Mouse (Mus musculus) frontal cortex, postnatal 10 days (tissue): ENCODE measurements at regions not wholly inside any gene's neighbourhood (a gene's known extent, or its start where the extent isn't known, plus 50 kb on each side); places are given as distances from the start of the nearest gene placed in this dataset.
"Not testable (repeated sequence)": the region's sequence is repeated elsewhere in the genome, so short reads cannot be mapped to it uniquely, and the experiment has no call there.

Experiments
- DNase-seq, 2 experiments: peaks; one replicate each; pipeline ENCODE4 v3.0.0; 2022; ENCODE audit warnings: low spot score in 2 of 2, mixed read lengths in 1 of 2

DNA sequence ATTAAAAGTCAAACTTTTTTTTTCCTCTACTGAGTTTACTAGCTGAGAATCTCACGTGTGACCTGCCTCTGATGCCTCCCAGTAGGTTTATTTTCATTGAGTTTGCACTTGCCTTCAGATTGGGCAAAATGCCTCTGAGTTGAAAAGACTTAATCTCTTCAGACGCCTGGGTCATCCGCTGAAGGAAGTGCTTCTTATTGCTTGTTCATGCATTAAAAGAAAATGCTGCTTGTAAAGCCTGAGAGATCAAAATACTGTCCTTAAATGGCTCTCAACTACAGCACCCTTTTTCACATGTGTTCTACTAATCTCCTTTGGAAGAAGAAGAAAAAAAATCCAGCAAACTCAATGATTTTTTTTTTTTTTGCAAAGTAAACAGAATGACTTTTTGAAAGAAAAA lies 351.5 kb downstream of the Kcnh5 start:
- no peak for DNase-seq

DNA sequence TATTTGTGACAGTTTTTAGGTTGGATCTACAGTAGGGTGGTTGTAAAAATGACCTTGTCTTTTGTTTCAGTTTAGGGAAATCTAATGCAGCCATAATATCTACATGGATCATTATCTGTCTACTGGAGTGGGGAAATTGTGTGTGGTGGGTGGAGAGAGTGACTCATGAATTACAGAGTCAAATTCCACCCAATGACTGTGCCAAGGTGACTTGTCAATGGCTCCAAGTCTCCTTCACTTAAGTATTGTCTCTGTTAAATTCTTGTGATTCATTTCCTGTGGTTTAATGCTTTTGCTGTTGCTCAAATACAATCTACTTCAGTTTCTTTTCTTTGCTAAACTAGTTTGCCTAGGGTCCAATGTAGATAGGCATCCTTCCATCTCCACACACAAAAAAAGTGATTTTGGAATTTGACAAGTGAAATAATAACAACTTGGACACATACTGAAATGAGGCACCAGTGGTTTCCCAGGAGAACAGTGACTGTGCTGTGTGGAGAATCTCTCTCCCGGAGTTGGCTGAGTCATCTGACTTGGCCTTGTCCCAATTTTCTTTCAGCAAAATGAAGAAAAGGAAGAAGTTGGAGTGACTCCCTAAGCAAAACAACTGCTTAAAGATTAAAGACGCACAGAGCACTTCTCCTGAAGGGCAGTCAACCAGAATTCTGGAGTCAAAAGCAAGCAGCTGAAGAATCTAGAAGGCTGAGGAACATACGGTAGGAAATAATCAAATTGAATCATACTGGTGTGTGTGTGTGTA lies 352.2 kb downstream of the Kcnh5 start:
- peak; percentile 15 to 21 for DNase-seq

DNA sequence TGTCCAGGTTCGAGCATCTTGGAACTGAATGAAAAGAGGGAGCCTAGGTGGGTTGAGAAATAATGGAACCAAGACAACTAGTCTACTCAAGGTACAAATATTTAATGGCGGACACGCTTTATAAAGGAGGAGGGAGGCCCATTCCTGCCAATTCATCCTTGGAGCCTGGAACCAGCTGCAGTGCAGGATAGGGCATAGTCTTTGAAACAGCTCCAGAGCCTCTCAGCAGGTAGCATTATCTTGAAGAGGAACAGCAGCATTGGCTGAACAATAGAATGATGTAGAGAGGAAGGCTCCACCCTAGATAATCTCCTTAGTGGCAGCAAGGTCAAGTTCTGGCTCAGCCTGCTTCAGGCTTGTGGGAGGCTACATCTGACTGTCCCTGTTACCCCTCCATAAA lies 361.0 kb downstream of the Kcnh5 start:
- not testable (repeated sequence) for DNase-seq

DNA sequence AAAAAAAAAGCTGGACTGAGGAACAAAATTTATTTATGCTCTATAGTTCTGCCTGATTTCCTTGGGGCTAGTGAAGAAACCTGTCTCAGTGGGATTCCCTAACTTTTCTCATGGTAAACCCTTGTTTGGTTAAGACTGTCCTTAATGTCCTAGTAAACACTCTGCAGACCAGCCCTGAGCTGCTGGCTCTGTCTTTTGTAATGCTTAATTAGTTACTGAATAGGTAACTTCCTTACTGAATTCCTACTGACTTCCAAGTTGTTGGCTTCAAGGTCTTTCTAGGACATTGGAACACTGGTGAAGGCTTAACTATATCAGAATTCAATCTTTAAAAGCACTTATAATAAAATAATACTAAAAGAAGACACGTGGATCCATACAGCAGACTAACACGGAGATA lies 368.6 kb downstream of the Kcnh5 start:
- DNase-seq: not testable (repeated sequence)

DNA sequence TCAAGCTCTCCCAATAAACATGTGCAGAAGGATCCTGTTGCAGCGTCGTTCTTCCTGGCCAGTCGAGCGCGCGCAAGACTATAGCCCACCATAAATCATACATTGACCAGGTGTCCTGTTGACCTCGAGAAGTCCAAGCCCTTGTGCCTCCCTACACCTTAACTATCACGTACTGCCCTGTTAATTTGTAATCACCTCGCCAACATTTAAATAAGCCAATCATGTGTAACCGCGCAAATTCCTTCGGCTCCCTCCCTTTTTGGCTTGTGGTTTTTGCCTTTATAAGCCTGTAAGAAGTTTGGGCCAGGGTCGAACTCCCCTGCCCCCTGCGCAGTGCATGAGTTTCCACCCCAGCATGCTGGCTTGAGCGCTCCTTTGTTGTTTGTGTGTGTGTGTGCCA lies 369.2 kb downstream of the Kcnh5 start:
- DNase-seq: not testable (repeated sequence)

DNA sequence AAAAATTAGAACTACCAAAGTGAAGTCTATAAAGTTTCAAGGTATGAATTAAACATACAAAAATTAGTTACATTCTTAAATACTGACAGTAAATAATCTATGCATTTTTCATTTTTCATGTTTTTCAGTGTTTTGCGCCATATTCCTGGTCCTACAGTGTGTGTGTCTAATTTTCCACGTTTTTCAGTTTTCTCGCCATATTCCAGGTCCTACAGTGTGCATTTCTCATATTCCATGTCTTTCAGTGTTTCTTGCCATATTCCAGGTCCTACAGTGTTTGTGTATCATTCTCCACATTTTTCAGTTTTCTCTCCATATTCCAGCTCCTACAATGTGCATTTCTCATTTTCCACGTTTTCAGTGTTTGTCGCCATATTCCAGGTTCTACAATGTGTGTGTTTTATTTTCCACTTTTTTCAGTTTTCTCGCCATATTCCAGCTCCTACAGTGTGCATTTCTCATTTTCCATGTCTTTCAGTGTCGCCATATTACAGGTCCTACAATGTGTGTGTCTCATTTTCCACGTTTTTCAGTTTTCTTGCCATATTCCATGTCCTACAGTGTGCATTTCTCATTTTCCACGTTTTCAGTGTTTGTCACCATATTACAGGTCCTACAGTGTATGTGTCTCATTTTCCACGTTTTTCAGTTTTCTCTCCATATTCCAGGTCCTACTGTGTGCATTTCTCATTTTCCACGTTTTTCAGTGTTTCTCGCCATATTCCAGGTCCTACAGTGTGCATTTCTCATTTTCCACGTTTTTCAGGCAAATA lies 373.2 kb downstream of the Kcnh5 start:
- DNase-seq: no peak

DNA sequence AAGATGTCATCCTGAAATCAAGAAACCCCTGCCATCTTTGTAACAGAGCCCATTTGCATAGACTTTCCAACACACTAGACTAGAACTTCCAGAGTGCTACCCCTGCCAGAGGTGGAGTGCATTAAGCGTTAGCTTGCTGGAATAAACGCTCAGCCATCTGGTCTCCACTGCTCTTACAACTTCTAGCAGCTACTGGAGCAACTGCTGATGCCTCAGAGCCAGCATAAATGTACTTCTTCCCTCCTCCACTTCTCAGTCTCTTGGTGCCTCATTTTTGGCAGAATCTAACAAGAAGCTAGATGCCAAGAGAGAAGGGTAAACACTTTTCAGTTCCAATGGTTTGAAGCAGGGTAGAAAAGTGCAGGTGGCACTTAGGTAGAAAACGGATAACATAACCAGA lies 385.1 kb downstream of the Kcnh5 start:
- peak in 1 of 2 experiments; percentile 8 for DNase-seq

DNA sequence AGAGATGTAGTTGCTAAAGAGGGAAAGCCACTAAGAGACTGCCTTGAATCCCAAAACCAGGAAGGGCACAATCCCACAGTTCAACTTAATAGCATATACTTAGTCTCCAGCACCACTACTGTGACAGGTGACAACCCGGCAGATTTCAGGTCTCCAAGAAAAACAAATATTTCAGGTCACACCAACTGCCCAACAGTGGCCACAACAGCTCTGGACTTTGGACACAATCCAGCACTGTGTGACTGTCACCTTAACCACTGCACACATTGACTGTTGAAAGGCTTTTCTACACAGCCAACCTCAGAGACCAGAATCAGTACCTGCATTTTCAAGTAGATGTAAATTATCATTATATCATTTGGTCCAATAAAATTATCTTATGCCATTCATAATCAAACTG lies 414.8 kb downstream of the Kcnh5 start:
- DNase-seq: no peak

DNA sequence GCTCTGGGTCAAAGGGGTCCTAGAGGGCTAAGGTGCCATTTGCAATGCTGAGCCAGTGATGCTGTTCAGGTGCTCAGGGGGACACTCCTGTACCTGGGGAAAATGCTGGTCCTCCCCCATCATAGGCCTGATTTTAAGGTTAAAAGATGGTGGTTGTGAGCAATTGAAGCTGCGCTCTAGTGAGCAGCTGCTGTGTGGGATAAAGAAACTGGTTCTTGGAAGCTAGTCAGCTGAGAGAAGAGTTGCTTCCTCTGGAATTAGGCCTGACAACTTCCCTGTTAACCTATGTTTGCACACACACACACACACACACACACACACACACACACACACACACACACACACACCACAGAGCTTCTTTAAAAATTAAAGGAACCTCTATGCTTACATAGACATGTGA lies 428.9 kb upstream of the Gm11042 start:
- no peak for DNase-seq

DNA sequence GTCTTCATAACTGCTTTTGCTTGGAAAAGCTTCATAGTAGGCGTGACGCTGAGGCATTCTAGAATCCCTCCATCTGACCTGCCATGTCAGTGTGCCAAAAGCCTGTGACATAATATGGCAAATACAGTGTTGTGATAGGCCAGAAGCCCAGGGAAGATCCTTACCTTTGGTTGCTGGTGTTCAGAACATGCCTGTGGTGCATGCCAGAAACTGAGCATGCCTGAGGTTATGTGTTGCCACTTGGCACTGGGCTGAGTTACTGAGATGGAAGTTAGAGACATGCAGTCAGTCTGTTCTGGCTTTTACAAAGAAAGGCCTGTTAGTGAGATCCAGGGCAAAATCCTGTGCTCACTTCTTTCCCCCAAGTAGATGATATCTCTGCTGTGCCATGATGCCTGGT lies 412.7 kb upstream of the Gm11042 start:
- DNase-seq: no peak

DNA sequence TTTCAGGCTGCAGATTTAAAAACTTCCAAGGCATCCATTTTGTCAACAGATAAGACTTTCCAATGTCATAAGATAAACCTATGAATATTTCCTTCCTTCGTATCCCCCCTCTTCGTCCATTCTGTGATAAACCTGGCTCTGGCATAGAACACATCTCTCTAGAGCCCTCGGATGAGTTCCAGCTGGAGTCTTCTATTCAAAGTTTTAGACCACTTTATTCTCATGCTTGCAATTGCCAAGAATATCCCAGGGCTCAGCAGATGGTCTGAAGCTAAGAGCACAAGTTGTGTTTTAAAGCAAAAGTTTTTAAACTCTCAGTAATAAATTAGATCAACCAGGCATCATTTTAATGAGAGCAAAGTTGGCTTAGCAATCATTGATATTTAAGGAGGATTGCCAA lies 363.0 kb upstream of the Gm11042 start:
- no peak for DNase-seq

DNA sequence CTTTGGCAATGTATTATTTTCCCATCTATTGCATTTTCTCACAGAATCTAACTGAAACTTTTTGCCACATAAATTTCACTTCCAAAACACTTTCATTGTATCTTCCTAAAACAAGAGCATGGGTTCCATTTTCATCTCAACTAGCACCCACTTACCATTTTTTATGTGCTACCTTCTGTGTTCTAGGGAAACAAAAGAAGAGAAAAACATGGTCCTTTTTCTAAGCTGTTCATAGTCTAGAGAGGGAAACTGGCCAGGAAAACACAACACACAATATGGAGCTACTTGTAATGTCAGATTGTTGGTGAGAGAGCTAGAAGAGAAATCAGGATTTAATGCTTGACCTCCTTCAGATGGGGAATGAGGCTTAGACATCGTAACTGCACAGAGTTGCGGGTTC lies 361.6 kb upstream of the Gm11042 start:
- DNase-seq: no peak

DNA sequence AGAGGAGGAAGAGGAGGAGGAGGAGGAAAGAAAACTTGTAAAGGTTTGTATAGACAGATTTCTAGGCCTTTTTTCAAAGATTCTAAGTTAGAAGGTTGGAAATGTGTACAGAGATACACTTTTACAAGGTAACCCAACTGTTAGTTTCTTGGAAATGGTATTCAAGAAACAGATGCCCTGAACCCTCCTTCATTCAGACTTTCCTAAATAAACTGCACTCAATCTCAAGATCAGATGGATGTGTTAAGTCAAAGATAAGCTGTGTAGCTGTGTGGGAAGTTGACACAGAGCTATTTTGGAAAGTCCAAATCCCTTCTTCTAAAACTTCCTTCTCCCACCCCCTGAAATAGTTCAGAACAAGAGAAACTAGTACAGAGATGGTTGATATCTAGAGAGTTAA lies 342.2 kb upstream of the Gm11042 start:
- no peak for DNase-seq

DNA sequence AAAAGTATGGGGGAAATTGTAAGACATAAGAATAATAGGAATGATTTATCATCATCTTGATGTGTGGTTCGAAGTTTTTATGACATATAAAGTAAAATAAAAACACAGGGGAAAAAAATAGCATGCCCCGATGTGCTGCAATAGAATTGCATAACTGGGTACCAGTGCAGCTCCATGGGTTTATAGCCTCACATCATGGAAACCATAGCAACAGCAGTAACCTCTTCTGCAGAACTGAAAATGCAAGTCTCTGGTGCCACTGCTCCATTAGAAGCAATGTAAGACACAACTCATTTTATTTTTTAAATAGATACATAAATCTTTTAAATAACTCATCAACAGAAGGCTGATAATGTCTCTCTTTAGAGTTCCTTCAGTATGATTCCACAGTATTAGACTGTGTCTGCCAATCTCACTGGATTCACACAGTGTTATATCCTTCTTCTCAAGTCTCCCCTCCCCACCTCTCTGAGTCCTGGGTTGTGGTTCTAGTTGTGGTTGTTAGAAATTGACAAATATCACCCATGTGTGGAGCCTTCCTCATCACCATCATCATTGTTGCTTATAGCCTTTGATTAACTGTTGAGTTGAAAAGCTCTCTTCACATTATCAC lies 340.9 kb upstream of the Gm11042 start:
- DNase-seq: no peak

DNA sequence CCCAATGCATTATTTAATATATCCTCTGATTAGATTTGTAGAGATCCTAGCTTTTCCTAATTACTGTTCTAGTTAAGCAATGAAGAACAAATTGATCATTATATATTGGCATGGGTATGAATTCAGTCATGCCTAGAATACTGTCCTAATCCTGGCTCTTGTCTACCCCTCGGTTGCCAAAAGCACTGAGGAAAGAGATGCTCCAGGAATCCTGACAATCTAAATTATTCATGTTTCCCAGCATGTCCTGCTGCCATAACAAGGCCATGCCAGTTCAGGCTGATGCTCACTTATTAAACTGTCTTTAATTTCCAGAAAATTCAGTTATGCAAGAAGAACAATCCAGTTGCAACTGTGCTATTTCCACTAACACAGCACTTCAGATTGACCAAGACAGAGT lies 335.1 kb upstream of the Gm11042 start:
- DNase-seq: no peak

DNA sequence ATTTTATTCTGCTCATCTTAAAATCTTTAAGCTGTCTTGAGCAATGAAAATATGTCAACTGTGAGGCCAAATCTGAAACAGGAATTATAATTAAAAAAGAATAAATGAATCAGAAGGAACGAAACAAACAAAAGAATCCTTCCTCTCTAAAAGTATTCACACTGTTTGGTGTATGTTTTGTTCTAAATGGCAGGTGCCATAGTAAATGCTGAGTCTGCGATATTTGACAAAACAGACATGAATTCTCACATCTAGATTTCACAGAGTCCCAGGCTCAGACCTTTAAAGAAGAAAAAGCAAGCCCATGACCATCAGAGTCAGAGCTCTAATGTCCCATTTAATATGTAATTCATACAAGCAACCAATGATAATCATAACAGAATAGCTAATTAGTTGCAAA lies 316.6 kb upstream of the Gm11042 start:
- DNase-seq: no peak

DNA sequence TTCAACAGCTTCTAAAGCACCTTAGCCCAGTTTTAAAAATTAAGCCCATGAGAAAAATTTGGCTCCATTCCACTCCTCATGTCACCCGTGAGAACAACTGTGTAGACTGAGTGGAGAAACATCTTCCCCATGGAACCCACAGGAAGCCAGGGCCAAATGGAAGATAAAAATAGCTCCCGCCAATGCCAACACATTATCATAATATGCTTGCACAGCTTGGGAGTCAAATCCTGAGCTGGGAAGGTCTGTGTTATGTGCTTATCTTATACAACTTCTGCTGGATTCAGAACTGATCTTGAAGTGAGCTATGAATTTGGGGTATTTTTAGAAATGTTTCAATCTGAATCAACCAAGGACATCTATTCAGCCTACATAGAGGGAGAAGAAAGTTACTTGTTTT lies 279.0 kb upstream of the Gm11042 start:
- peak; percentile 10 to 11 for DNase-seq

DNA sequence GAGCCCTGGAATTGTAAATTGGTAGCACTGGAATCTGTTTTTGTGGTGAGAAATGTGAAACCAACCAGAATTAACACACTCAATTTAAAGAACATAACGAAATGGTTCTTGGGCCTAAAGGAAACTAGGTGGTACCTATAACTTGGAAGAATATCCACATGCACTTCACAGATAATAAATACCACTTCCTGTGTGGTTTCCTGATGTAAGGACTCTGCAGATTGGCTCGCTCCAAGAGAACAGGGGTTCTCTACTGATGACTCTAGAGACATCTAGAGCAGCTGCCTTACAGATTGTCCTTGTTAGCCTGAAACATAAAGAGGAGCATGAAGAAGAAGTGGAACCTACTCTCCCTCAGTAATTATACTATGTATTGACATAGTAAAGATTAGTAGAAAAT lies 238.4 kb upstream of the Gm11042 start:
- no peak for DNase-seq

DNA sequence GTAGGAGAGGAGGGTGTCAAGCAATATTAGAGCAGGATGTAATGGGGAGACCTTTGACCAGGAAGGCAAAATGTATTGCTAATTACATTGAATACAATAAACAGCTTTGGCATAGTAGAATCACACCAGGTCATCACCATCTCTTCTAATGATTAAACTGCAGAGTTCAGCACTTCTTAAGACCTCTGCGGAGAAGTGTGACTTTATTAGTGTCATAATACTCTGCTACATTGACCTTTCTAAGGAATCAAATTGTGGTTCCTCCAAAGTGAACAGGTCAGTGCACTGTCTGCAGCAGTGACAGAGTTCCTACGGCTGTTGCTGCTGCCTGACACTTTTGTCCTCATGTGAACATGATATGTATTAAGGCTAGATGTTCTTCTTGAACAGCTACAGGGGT lies 228.0 kb upstream of the Gm11042 start:
- no peak for DNase-seq

DNA sequence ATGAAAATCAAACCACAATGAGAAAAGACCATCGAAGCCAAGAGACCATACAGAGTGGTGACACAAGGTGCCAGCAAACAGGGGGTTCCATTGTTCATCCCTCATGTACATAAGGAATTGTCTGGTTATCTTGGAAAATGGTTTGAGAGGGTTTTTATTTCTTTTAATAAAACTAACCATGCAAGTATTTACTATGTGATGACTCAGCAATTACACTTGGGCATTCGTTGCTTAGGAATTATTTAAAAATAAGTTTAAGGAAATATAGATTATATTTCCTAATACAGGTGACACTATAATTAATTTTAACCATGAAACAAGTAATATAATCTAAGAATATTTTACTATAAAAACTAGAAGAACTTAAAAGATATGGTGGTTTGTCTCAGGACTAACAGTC lies 218.7 kb upstream of the Gm11042 start:
- DNase-seq: no peak

DNA sequence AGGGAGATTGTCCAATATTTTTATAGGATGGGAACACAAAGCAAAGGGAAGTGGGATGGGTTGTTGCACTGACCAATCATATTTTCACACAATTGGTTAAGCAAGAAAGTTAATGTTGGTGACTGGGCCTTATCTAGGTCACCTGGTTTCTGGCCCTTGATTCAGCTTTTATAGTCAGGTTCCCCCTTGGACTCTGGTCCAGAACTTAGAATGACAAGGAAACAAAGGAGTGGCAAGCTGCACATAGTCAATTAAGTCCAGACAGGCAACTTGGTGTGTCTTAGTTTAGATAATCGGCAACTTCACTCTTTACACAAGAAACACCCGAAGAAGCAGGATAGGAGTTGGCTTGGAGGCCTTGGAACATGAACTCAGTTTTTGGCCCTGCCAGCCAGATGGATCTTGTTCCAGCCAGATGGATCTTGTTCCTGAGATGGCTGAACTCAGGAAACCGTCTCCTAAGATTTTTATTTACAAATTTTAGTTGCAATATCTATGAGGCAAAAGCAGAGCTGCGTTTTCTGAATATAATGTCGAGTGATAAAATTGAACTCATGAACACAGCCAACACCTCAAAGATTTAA lies 212.9 kb upstream of the Gm11042 start:
- no peak for DNase-seq

DNA sequence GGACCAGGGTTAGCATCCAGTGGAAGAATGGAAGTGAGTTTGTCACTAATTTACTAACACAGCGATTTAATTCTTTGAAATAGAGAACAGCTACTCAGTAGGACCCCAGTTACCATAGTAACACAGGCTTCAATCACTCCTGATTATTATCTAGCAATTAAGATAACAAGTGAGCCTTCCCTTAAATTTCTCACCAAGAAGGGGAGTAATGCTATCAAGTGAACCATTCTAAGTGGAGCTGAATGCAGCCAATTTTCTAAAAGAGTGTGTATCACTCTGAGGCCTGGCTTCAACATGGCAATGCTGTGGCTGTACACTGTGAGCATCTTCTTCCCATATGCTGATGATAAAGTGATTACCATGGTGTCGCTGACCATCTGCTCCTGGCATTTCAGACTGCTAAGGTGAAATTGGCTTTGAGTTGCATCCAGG lies 211.0 kb upstream of the Gm11042 start:
- DNase-seq: no peak

DNA sequence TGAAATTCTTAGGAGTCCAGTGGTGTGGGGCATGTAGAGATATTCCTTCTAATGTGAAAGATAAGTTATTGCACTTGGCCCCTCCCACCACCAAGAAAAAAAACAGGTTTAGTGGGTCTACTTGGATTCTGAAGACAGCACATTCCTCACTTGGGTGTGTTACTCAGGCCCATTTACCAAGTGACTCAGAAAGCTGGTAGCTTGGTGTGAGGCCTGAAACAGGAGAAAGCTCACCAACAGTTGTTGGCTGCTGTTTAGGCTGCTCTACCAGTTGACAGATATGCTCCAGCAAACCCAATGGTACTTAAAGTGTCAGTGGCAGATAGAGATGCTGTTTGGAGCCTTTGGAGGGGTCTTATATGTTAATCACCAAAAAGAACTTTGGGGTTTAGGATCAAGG lies 207.8 kb upstream of the Gm11042 start:
- no peak for DNase-seq
